10 mouse cellular contexts compared by ENCODE assay signal in genomic region chr19:12820383-12820782, GRCm38 (mm10). TPM values are rescaled to one million over a fixed set of nuclear protein-coding genes. Genes with fewer than 3 reads are reported as not detected.
DNase-seq lines count a peak whose midpoint lies in the region; ATAC-seq and TF ChIP-seq lines count a peak whose summit lies in the region.
"Had no signal": no experiment of that assay in that cellular context is flagged by ENCODE, and none has a peak within 500 bp of the region (broad histone marks: within the 10 kb centered on the region; RNA-seq: fewer than 3 reads in every experiment).

No protein-coding gene starts in this region.

- no peak overlapping the region for H3K4me3 ChIP-seq in cerebellum, adult 2 months (replicated peaks; ENCODE audit: insufficient read depth, low read depth, low read length)
- no peak overlapping the region for H3K4me3 ChIP-seq in liver, embryonic 12.5 days
- H3K4me3 ChIP-seq in liver, postnatal 0 days (ENCODE audit: low read depth, low read length) = no peak overlapping the region
- H3K4me3 ChIP-seq: heart, embryonic 13.5 days; megakaryocyte, embryonic 14.5 days had no signal

- WGBS in cerebellum, adult 2 months = 31% methylated on average over 4 of the region's 4 CpGs
- WGBS in liver, embryonic 12.5 days (ENCODE audit: insufficient replicate concordance) = 15% methylated on average over 4 of the region's 4 CpGs
- 26% methylated on average over 4 of the region's 4 CpGs for WGBS in liver, postnatal 0 days (ENCODE audit: insufficient replicate concordance)

- 0 out of 2 replicates have a peak, but pooled peaks have one; percentile 19 for TF ChIP-seq CTCF in cerebellum, adult 2 months (IDR thresholded peaks at IDR 0.05; ENCODE audit: borderline replicate concordance, insufficient read depth, low read depth, low read length)
- TF ChIP-seq CTCF in brain, embryonic 14.5 days (IDR thresholded peaks at IDR 0.05; ENCODE audit: borderline replicate concordance, extremely low read depth, insufficient read depth, insufficient read length) = 0 out of 2 replicates have a peak, but pooled peaks have one; percentile 2
- peak; percentile 79 for TF ChIP-seq CTCF in liver, postnatal 0 days (IDR thresholded peaks at IDR 0.05; ENCODE audit: low read depth)

- peak in 1 of 2 experiments; percentile 25 for DNase-seq in cerebellum, adult 2 months
- peak; percentile 14 for DNase-seq in liver
- DNase-seq in brain, embryonic 14.5 days (ENCODE audit: low read depth) = peak; percentile 70
- peak; percentile 22 for DNase-seq in liver, postnatal 0 days
- no peak for DNase-seq in urinary bladder, adult 2 months (ENCODE audit: low spot score)
- DNase-seq in Muller cell, postnatal 12 days (ENCODE audit: inconsistent ontology term) = no peak

- no peak overlapping the region for H3K27ac ChIP-seq in cerebellum, adult 2 months (ENCODE audit: insufficient read depth, low read length)
- H3K27ac ChIP-seq in liver, embryonic 12.5 days = no peak overlapping the region
- H3K27ac ChIP-seq in liver, postnatal 0 days (ENCODE audit: low read depth) = no peak overlapping the region
- H3K27ac ChIP-seq: heart, embryonic 13.5 days had no signal

- peak; percentile 25; the same call in 1 of the 2 replicates for TF ChIP-seq EP300 in liver, postnatal 0 days (IDR thresholded peaks at IDR 0.05; ENCODE audit: low read depth)

- H3K27me3 ChIP-seq in cerebellum, adult 2 months (ENCODE audit: control insufficient read depth, insufficient read depth, low read length) = no peaks in the 10 kb centered on the region
- H3K27me3 ChIP-seq in liver, embryonic 12.5 days (replicated peaks) = no peaks in the 10 kb centered on the region
- H3K27me3 ChIP-seq in liver, postnatal 0 days (ENCODE audit: insufficient read depth, low read length) = no peaks in the 10 kb centered on the region
- H3K27me3 ChIP-seq: heart, embryonic 13.5 days; megakaryocyte, embryonic 14.5 days had no signal

- no peaks in the 10 kb centered on the region for H3K4me1 ChIP-seq in cerebellum, adult 2 months (ENCODE audit: control insufficient read depth, insufficient read depth, low read length)
- H3K4me1 ChIP-seq in liver, embryonic 12.5 days = no peaks in the 10 kb centered on the region
- no peaks in the 10 kb centered on the region for H3K4me1 ChIP-seq in liver, postnatal 0 days (ENCODE audit: insufficient read depth)
- H3K4me1 ChIP-seq: heart, embryonic 13.5 days had no signal

- ATAC-seq in cerebellum, adult (ENCODE audit: insufficient number of reproducible peaks, low FRiP score, low TSS enrichment) = no peak
- no peak for ATAC-seq in liver, embryonic 12.5 days
- no peak for ATAC-seq in liver, postnatal 0 days

- H3K9me3 ChIP-seq in liver, embryonic 12.5 days (replicated peaks) = no peaks in the 10 kb centered on the region
- H3K9me3 ChIP-seq in liver, postnatal 0 days (ENCODE audit: low read length) = no peaks in the 10 kb centered on the region
- H3K9me3 ChIP-seq: heart, embryonic 13.5 days; megakaryocyte, embryonic 14.5 days had no signal

- no peaks in the 10 kb centered on the region for H3K36me3 ChIP-seq in liver, embryonic 12.5 days
- no peaks in the 10 kb centered on the region for H3K36me3 ChIP-seq in liver, postnatal 0 days (replicated peaks; ENCODE audit: insufficient read depth, low read length)
- H3K36me3 ChIP-seq: heart, embryonic 13.5 days had no signal

- no peak for TF ChIP-seq POLR2A in cerebellum, adult 2 months (IDR thresholded peaks at IDR 0.05; ENCODE audit: borderline replicate concordance, insufficient read depth, low read length)
- no peak for TF ChIP-seq POLR2A in brain, embryonic 14.5 days (IDR thresholded peaks at IDR 0.05; ENCODE audit: borderline replicate concordance, extremely low read depth, insufficient read depth, insufficient read length, poor library complexity, severe bottlenecking)

- H3K4me2 ChIP-seq in liver, embryonic 12.5 days = no peak overlapping the region
- no peak overlapping the region for H3K4me2 ChIP-seq in liver, postnatal 0 days (ENCODE audit: low read depth, low read length)
- H3K4me2 ChIP-seq: heart, embryonic 13.5 days had no signal

- H3K9ac ChIP-seq in liver, embryonic 12.5 days = no peak overlapping the region
- no peak overlapping the region for H3K9ac ChIP-seq in liver, postnatal 0 days (replicated peaks)
- H3K9ac ChIP-seq: heart, embryonic 13.5 days had no signal

RNA-seq across cellular contexts. Expression of gene Lpxn, which starts 24.4 kb away (rescaled TPM):
- 0.95 and 1.1 TPM in 2 replicates for polyA plus RNA-seq in cerebellum, adult 2 months (2012; rRNA removed)
- polyA plus RNA-seq in liver, embryonic 12.5 days (2016; fragmentation: Nextera tagmentation; extraction: Ambion mirVana) = 1.3 and 1.4 TPM in 2 replicates
- polyA plus RNA-seq in brain, embryonic 14.5 days (2012; rRNA removed) = 1.4 and 1.6 TPM in 2 replicates
- polyA plus RNA-seq in liver, postnatal 0 days (2015; fragmentation: Nextera tagmentation; extraction: Ambion mirVana) = 3.1 and 4.1 TPM in 2 replicates
- 4.3 and 5.1 TPM in 2 replicates for polyA plus RNA-seq in urinary bladder, adult 2 months (2012; rRNA removed)

RNA-seq across cellular contexts. Expression of gene Zfp91, which starts 24.5 kb away (rescaled TPM):
- 57.6 TPM in 2 replicates for polyA plus RNA-seq in cerebellum, adult 2 months (2012; rRNA removed)
- polyA plus RNA-seq in liver, embryonic 12.5 days (2016; fragmentation: Nextera tagmentation; extraction: Ambion mirVana) = 11.6 and 12.4 TPM in 2 replicates
- 37.5 and 41.0 TPM in 2 replicates for polyA plus RNA-seq in brain, embryonic 14.5 days (2012; rRNA removed)
- 6.7 and 7.0 TPM in 2 replicates for polyA plus RNA-seq in liver, postnatal 0 days (2015; fragmentation: Nextera tagmentation; extraction: Ambion mirVana)
- polyA plus RNA-seq in urinary bladder, adult 2 months (2012; rRNA removed) = 37.0 and 44.0 TPM in 2 replicates

RNA-seq across cellular contexts. Expression of gene Gm5244, which starts 26.1 kb away (rescaled TPM):
- not detected in 2 replicates for polyA plus RNA-seq in cerebellum, adult 2 months (2012; rRNA removed)
- not detected in 2 replicates for polyA plus RNA-seq in liver, embryonic 12.5 days (2016; fragmentation: Nextera tagmentation; extraction: Ambion mirVana)
- not detected in 2 replicates for polyA plus RNA-seq in brain, embryonic 14.5 days (2012; rRNA removed)
- polyA plus RNA-seq in liver, postnatal 0 days (2015; fragmentation: Nextera tagmentation; extraction: Ambion mirVana) = not detected in 2 replicates
- not detected in 2 replicates for polyA plus RNA-seq in urinary bladder, adult 2 months (2012; rRNA removed)
- polyA plus RNA-seq: heart, embryonic 13.5 days had no signal

RNA-seq across cellular contexts. Expression of gene Olfr1444, which starts 36.7 kb away (rescaled TPM):
- not detected in 2 replicates for polyA plus RNA-seq in cerebellum, adult 2 months (2012; rRNA removed)
- polyA plus RNA-seq in liver, embryonic 12.5 days (2016; fragmentation: Nextera tagmentation; extraction: Ambion mirVana) = not detected in 2 replicates
- polyA plus RNA-seq in brain, embryonic 14.5 days (2012; rRNA removed) = not detected in 2 replicates
- polyA plus RNA-seq in liver, postnatal 0 days (2015; fragmentation: Nextera tagmentation; extraction: Ambion mirVana) = not detected in 2 replicates
- polyA plus RNA-seq in urinary bladder, adult 2 months (2012; rRNA removed) = not detected in 2 replicates
- polyA plus RNA-seq: heart, embryonic 13.5 days had no signal

RNA-seq across cellular contexts. Expression of gene Cntf, which starts 55.0 kb away (rescaled TPM):
- polyA plus RNA-seq in cerebellum, adult 2 months (2012; rRNA removed) = 3.8 and 4.5 TPM in 2 replicates
- polyA plus RNA-seq in liver, embryonic 12.5 days (2016; fragmentation: Nextera tagmentation; extraction: Ambion mirVana) = 1.0 and 1.1 TPM in 2 replicates
- polyA plus RNA-seq in brain, embryonic 14.5 days (2012; rRNA removed) = 2.4 and 3.9 TPM in 2 replicates
- 0.23 and 0.52 TPM in 2 replicates for polyA plus RNA-seq in liver, postnatal 0 days (2015; fragmentation: Nextera tagmentation; extraction: Ambion mirVana)
- 1.8 and 2.9 TPM in 2 replicates for polyA plus RNA-seq in urinary bladder, adult 2 months (2012; rRNA removed)

Comparison
In these comparisons a context has a peak if more than half of its experiments do, and no peak if none do; other contexts are left out.
1. DNase-seq: peak in liver (single experiment), brain, embryonic 14.5 days (single experiment) and liver, postnatal 0 days (single experiment); none in urinary bladder, adult 2 months (single experiment) and Muller cell, postnatal 12 days (single experiment).
2. CTCF ChIP-seq: peak in every context shown above with its lines; median percentile 79 in liver, postnatal 0 days; 19 in cerebellum, adult 2 months; 2 in brain, embryonic 14.5 days.